Mouse (Mus musculus): ENCODE data around the gene Gm5089. TPM values are rescaled to one million over a fixed set of nuclear protein-coding genes. Genes with fewer than 3 reads are reported as not detected.

The Gm5089 gene
- polyA plus RNA-seq, 1 experiment from 2014 or later: not detected

- DNase-seq (ENCODE audit: low spot score): no peak
These were observed 24.2 kb downstream of the Gm5089 start for GRCm38 (mm10) chr14:122426529-122427203.

- no peak for DNase-seq (ENCODE audit: low spot score)
These were observed 26.5 kb downstream of the Gm5089 start for GRCm38 (mm10) chr14:122424441-122424840.

- DNase-seq (ENCODE audit: low spot score): no peak
These were observed 34.6 kb downstream of the Gm5089 start for GRCm38 (mm10) chr14:122416166-122416771.

- no peak for DNase-seq (ENCODE audit: low spot score)
These were observed 36.1 kb downstream of the Gm5089 start for GRCm38 (mm10) chr14:122414786-122415185.

- DNase-seq (ENCODE audit: low spot score): no peak
These were observed 37.4 kb downstream of the Gm5089 start for GRCm38 (mm10) chr14:122413542-122413928.

- no peak for DNase-seq (ENCODE audit: low spot score)
These were observed 37.9 kb downstream of the Gm5089 start for GRCm38 (mm10) chr14:122412841-122413541.

GRCm38 (mm10) chr14:122406541-122407219 is 44.2 kb downstream of the Gm5089 start:
- DNase-seq (ENCODE audit: low spot score): no peak

GRCm38 (mm10) chr14:122405897-122406540 is 44.9 kb downstream of the Gm5089 start:
- no peak for DNase-seq (ENCODE audit: low spot score)

- DNase-seq (ENCODE audit: low spot score): no peak
These were observed 45.7 kb downstream of the Gm5089 start for GRCm38 (mm10) chr14:122405236-122405635.

GRCm38 (mm10) chr14:122404596-122405154 is 46.2 kb downstream of the Gm5089 start:
- DNase-seq (ENCODE audit: low spot score): no peak

- no peak for DNase-seq (ENCODE audit: low spot score)
These were observed 47.4 kb downstream of the Gm5089 start for GRCm38 (mm10) chr14:122403422-122403940.

- no peak for DNase-seq (ENCODE audit: low spot score)
These were observed 48.1 kb downstream of the Gm5089 start for GRCm38 (mm10) chr14:122402716-122403258.

GRCm38 (mm10) chr14:122401886-122402285 is 49.0 kb downstream of the Gm5089 start:
- no peak for DNase-seq (ENCODE audit: low spot score)

GRCm38 (mm10) chr14:122399906-122400305 is 51.0 kb downstream of the Gm5089 start:
- no peak for DNase-seq (ENCODE audit: low spot score)

GRCm38 (mm10) chr14:122398676-122399075 is 52.2 kb downstream of the Gm5089 start:
- no peak for DNase-seq (ENCODE audit: low spot score)

- DNase-seq (ENCODE audit: low spot score): no peak
These were observed 57.8 kb downstream of the Gm5089 start for GRCm38 (mm10) chr14:122393119-122393518.

- DNase-seq (ENCODE audit: low spot score): no peak
These were observed 60.0 kb downstream of the Gm5089 start for GRCm38 (mm10) chr14:122390935-122391334.

GRCm38 (mm10) chr14:122389684-122390370 is 61.1 kb downstream of the Gm5089 start:
- DNase-seq (ENCODE audit: low spot score): no peak

GRCm38 (mm10) chr14:122388431-122389031 is 62.4 kb downstream of the Gm5089 start:
- DNase-seq (ENCODE audit: low spot score): no peak
